Mouse (Mus musculus): ENCODE data around the gene Lipt2. TPM values are rescaled to one million over a fixed set of nuclear protein-coding genes. Genes with fewer than 3 reads are reported as not detected.

Lipt2 gene
- 5.6 and 9.6 TPM in 2 replicates for total RNA-seq (2017)

DNA sequence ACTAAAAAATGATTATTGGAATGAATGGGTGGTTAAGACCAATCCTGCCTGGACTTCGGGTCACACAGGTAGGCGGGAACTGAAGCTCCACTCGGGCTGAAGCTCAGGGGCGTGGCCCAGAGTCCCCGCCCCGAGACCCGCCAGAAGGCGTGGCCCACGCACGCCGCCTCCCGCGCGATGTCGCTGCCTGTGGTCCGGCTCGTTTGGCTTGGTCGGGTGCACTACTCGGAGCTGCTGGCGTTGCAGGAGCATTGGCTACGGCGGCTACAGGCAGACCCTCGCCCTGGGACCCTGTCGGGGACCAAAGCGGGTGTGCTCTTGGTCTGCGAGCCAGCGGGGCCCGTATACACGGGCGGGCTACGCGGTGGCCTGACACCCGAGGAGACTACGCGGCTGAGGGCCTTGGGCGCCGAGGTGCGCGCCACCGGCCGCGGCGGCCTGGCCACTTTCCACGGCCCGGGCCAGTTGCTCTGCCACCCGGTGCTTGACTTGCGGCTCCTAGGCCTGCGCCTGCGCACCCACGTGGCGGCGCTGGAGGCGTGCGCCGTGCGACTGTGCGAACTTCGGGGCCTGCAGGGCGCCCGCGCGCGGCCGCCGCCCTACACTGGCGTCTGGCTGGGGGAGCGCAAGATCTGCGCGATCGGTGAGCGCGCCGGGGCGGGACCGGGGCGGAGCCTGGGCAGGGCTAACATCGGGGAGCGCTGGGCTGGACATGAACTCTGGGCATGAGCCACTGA is at the start of gene Lipt2:
Gene Lipt2, plus strand, starts transcription at position 173 of the 737 bp plus-strand sequence.
- ATAC-seq (replicated peaks; ENCODE audit: low read depth, poor library complexity, severe bottlenecking) = peak; percentile 84

DNA sequence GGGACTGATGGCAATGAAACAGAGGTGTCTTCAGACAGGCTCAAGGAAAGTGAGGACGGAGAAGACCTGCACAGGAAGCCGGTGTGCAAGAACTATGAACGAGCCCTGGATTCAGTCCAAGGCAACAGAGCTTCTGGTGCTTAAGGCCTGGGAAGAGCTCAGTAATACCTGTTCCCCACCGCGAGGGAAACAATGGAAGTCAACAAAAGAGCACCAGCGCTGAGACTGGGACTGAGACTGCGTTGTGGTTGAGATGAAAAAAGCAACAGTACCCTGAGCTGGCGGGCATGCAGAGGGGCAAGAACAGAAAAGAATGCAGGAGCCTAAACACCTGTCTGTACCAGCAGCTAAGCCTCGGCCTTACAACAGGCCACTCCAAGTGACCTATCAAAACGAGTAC is 47.6 kb upstream of the Lipt2 start:
- ATAC-seq (replicated peaks; ENCODE audit: low read depth, poor library complexity, severe bottlenecking) = no peak

DNA sequence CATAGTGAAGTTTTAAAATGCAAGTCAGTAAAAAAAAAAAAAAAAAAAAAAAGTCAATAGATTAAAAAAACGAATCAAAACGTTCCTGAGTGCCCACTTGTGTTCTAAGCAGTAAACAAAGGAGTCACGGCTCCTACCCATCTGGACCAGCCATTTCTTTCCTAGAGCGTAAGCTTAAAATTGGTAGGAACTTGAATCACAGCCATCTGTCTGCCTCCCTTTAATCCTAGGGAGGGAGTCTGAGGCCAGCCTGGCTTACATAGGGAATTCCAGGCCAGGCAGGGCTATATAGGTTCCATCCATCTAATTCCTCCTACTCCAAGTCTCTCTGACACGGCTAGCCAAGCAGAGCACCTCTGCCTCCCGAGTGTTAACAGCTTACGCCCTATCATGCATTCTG is 45.3 kb upstream of the Lipt2 start:
- no peak for ATAC-seq (replicated peaks; ENCODE audit: low read depth, poor library complexity, severe bottlenecking)

DNA sequence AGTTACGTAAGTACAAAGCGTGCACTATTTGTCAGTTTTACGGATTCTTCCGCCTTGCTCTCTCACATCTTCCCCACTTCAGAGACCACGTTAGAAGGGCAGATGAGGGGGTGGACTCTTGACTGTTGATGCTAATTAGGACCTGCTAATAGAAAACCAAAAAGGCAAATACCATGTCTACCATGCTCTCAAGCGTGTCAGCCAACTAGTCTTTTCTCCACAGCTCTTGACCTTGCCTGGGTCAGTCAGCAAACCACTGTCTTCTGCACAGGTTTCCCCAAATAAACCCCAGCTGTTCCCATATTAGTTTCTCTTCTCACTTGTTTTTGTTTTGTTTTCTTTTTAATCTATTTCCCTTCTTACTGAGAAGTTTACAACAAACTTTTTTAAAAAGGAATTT is 44.8 kb upstream of the Lipt2 start:
- ATAC-seq (replicated peaks; ENCODE audit: low read depth, poor library complexity, severe bottlenecking) = no peak

DNA sequence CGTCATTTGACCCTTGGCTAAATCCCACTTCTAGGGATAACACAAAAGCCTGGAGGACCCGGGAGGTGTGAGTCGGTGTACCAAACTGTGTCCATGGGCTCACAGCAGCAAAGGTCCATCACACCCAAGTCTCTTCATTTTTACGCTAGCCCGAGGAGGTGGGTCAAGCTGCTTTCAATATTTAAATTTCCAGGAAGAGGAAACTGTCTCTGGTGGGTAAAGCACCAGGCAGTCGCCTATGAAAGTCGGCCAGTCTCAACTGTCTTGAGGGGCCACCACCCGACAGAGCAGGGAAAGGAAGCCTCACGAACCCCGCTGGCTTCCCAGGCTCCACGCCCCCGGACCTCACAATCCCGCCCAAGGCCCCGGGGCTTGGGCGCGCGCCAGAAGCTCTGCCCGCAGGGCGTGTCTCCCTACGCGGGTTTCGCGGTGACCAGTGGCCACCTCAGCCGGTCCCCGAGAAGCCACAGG is 38.3 kb upstream of the Lipt2 start:
- peak; percentile 49 for ATAC-seq (replicated peaks; ENCODE audit: low read depth, poor library complexity, severe bottlenecking)

DNA sequence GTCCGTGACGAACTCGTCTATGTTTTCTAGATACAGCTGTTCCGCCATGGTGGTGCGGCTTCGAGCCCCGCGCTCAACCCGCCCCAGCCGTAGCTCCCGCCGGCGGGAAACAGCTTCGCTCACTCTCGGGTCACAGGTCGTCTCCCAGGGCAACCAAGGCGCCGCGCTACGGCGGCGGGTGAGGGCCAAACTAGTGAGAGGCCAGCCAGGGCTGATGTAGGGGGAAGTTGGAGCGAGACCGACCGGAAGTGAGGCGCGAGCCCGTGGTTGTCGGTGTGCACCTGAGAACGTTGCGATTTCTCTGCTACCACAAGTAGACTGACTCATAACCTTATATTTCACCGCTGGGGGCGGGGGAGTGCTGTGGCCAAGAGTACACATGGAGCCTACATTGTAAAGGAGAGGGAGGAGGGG is 37.7 kb upstream of the Lipt2 start, which contains the start of gene Pold3:
Gene Pold3, minus strand, starts transcription at position 190 of the 414 bp plus-strand sequence.
- ATAC-seq (replicated peaks; ENCODE audit: low read depth, poor library complexity, severe bottlenecking) = peak; percentile 93

DNA sequence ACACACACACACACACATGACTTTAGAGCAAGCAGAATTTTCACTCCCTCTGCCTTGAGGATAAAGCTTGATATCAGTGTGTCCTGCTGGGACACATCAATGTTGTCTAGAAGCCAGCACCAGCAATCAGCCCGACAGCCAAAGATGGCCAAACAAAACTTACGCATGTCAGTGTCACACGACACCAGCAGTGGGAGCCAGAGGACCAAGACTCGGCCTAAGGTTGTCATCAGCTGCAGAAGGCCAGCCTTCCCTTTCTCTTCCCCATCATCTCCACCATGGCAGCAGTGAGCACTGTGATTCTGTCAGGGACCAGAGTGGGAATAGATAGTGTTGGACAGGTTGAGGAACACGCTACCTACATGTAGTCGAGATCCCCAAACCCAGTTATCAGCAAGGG is 35.6 kb upstream of the Lipt2 start:
- peak; percentile 65 for ATAC-seq (replicated peaks; ENCODE audit: low read depth, poor library complexity, severe bottlenecking)

DNA sequence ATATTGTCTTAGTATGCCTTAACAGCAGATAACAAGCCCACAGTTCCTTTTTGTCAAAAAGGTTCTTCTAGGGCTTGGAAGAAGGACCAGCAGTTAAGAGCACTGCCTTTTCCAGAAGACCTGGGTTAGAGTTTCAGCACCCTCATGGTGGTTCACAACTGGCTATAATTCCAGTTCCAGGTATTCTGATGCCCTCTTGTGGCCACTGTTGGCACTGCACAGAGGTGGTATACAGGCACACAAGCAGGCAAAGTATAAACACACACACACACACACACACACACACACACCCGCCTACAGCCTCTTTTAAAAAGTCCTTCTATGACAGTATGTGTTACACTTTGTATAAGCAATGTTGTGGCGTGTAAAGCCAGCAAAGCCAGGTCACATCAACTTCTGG is 34.9 kb upstream of the Lipt2 start:
- no peak for ATAC-seq (replicated peaks; ENCODE audit: low read depth, poor library complexity, severe bottlenecking)

DNA sequence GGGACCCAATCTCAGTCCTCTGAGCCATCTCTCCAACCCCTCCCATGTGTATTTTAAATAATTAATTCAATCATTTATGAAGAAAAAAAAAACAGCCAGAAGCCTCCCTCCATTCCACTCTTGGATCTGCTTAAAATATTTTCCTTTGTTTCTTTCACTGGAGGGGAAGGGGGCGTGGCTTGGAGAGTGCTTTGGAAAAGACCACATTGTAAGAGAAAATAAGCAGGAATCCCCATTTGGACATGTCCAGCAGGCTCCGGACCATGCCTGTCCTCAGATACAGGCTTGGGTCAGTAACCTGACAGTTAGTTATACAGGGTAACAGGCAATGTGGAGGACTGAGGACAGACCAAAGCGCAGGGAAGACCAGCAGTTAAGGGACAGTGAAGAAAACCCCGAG is 33.9 kb upstream of the Lipt2 start:
- no peak for ATAC-seq (replicated peaks; ENCODE audit: low read depth, poor library complexity, severe bottlenecking)

DNA sequence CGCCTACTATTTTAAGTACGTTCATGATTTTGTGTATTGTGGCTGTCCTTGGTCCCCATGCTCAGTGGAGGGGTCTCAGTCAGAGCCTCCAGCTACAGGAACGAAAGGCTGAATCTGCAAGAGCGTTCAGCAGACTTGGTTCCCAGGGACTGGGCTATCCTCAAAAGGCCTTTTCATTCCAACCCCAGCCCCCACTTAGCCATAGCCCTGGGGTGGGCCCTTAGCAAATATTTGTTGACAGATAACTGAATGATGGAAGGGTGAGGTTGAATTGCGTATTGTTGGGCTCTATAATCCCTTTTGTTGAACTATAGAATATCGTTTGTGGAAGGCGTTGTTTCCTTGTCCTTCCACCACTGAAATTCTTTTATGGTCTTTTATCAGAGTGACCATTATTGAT is 32.6 kb upstream of the Lipt2 start:
- ATAC-seq (replicated peaks; ENCODE audit: low read depth, poor library complexity, severe bottlenecking) = no peak

DNA sequence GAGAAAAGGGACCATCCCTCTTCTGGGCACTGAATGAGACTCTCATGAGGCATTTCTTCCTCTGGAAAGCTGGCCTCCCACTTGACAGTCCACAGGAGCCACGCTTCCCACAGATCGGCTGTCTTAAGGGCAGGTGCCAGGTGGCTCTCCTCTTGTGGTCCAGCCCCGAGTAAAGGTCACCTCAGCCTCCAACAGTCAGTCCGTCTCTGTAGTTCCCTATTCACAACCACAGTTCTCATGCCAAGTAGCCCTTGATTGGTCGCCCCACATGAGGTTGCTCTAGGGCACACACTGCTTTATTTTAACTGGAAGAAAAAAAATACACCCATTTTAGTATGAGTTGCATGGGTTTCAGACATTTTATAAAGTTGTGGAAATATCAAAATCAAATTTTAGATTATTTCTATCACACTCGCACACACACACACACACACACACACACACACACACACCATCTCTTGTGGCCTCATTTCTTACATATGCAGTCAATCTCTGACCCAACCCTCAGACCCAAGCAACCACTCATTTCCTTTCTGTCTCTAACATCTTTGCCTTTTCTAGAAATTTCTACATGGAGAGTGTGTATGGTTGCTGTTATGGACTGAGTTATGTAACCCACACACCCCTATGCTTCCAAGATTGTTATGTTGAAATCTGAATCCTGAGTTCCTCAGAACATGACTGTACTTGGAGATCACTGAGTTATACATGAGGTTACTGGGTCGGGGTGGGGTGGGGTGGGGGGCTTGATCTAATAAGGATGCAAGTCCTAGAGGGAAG is 30.6 kb upstream of the Lipt2 start:
- 0 out of 2 replicates have a peak, but pooled peaks have one; percentile 6 for ATAC-seq (replicated peaks; ENCODE audit: low read depth, poor library complexity, severe bottlenecking)

DNA sequence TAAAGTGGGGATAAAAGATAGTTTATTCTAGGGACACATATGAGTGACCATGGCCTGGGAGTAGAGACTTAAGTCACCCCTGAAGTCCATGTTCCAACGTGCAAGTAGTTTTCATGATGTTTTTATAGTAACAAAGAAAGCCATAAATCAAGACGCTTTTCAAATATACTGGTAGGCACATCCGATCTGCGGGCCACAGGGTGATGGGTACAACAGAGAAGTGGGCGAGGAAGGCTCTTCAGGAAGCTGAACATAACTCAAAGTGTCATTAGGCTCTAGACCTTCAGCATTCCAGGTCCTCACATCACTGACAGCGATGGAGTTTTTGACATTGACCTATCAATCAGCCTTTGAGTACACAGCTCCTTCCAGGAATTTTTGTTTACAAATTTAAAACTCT is 28.5 kb upstream of the Lipt2 start:
- ATAC-seq (replicated peaks; ENCODE audit: low read depth, poor library complexity, severe bottlenecking) = peak; percentile 61; the same call in 1 of the 2 replicates

DNA sequence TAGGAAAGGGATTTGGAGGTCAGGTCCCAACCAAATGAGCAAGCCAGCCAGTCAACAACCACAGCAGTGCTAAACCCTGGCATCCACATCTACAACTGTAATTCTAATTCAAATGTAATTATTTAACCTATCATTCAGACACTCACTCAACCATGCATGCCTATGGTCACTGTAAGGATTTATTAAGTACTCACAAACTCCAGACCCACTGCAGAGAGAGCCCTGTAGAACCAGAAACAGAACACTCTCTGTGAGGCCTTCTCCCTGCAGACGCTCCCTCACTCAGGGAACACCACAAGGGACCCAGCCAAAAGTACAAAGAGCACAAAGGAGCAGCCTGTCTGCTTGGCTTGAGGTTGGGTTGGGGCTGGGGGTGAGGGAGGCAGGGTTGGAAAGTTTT is 26.7 kb upstream of the Lipt2 start:
- no peak for ATAC-seq (replicated peaks; ENCODE audit: low read depth, poor library complexity, severe bottlenecking)

DNA sequence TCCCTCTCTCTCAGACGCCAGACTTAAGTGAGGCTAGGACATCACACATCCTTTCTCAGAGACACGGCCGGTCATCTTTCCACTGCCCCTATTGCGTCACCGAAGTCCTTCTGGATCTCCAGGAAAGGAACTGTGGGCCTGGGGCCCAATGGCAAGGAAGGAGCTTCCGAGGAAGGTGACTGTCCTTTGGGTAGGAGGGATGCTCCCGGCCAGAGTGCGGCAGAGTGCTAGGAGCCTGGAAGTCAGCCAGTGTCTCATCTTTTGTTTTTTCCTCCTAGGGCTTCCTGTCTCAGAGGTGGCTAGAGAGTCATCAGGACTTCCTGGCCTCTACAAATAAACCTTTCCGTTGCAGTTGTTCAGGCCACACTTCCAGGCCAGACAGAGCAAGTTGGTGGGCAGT is 22.0 kb upstream of the Lipt2 start:
- no peak for ATAC-seq (replicated peaks; ENCODE audit: low read depth, poor library complexity, severe bottlenecking)

DNA sequence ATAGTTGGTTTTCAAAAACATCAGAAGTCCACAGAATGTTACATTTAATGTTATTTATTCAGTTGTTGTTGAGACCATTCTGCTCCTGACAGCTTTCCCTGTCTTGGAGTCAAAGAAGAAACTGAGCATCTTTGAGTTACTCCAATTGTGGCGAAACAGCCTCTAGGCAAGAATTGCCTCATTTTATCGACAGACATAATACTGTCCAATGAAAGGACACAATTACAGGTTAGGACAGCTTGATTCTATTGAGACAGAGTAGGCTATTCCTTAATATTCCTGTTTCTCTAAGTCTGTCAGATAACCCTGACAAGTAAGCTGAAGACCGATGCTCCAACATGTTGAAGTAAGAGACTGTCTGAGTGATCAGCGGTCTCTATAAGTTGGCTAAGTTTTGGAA is 21.0 kb upstream of the Lipt2 start:
- ATAC-seq (replicated peaks; ENCODE audit: low read depth, poor library complexity, severe bottlenecking) = no peak

DNA sequence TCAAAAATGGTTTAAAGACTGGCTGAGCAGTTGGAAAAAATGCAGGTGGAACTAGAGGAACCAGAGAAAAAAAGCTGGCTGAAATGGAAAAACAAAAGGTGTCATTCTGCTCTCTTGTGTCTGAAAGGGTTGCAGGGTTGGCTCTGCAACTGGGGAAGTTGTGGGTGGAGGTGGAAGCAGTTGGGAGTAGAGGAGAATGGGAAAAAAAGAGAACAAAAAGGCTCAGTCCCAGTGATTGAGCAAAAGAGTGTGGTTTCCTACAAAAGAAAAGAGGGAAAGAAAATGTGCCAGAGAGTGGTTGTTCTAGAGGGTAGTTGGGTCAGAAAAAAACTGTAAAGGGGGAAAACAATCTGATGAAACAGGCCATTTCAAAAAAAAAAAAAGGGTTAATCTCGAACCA is 18.5 kb upstream of the Lipt2 start:
- ATAC-seq (replicated peaks; ENCODE audit: low read depth, poor library complexity, severe bottlenecking) = no peak

DNA sequence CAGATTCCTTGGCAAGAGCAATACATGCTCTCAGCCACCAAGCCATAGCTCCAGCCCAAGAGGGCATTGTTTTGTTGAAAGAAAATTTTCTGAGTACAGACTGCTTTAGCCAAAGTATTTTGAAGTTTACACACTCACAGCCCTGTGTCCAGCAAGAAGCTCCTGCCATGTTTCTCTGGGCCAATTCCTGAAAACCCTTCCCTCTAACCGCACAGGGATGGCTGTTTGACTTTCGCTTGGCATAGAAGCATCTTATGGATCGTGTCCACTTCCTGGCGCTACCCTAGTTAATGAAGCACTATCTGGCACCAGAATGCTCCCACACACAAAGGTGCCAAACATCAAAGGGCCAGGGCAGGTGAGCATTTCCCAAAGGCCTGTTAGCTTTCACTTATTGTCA is 10.5 kb upstream of the Lipt2 start:
- ATAC-seq (replicated peaks; ENCODE audit: low read depth, poor library complexity, severe bottlenecking) = no peak

DNA sequence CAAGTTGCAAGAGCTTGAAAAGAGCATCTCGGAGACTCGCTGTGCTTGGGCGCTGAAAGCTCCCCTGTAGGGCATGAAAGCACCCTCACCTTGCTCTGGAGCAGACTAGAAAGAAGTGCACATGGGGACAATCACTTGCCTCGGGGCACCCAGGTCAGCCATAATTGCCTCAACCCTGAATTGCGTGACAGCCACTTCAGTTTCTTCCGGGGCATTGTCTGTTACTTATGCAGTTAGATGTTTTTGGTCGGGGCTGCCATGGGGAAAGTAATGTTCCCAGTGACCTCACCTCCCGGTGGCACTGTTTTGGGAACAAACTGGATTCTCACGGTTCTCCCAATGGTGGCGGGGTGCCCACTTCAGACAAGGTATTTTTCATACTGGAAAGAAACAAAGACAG is 9.0 kb upstream of the Lipt2 start:
- ATAC-seq (replicated peaks; ENCODE audit: low read depth, poor library complexity, severe bottlenecking) = no peak

DNA sequence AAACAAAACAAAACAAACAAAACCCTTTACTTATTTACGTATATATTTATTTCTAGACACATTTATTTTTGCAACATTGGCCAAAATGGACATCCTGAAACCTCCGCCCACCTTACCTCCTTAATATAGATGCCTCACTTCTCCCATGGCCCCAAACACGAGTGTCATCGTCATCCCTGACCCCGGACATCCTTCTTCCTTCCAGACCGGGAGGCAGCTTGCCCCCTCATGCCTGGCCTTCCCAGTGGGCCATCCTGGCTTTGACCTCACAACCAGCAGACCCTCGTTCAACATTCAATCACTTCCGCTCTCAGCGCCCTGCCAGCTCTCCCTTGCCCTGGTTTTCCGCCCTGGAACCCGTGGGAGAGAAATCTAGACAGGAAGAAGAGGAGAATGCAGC is 8.5 kb upstream of the Lipt2 start:
- no peak for ATAC-seq (replicated peaks; ENCODE audit: low read depth, poor library complexity, severe bottlenecking)

DNA sequence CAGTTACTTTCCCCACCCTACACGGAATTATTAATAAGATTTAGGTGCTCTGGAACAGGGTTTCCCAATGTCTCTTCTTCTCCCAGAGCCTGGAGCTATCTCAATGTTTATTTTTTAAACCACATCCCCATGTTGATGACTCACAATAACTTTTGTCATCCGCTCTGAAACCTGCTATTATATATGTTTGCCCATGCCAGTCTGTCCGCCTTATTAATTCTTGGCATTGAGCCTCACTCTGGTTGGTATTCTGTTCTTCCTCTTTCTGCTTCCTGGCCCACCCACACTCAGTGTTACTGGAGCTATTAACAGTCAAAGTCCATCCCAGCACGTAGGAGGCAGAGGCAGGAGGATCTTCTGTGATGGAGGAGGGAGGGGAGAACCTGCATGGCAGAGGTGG is 1.4 kb upstream of the Lipt2 start:
- peak; percentile 62 for ATAC-seq (replicated peaks; ENCODE audit: low read depth, poor library complexity, severe bottlenecking)

DNA sequence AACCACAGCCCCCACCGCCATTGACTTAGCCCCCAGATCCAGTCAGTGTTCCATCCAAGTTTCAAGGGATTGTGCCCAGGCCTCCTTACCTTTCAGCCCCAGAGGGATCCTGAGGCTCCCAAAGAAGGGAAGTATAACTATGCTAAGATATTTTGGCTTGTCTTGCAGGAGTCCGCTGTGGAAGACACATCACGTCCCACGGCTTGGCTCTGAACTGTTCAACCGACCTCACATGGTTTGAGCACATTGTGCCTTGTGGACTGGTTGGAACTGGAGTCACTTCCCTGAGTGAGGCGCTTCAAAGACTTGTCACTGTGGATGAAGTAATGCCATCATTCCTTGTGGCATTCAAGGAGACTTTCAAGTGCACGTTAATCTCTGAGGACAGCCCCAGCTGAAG is 929 bp downstream of the Lipt2 start:
- no peak for ATAC-seq (replicated peaks; ENCODE audit: low read depth, poor library complexity, severe bottlenecking)
